Mouse (Mus musculus) olfactory bulb, adult 2 months (tissue): ENCODE data around the gene Mecp2.

Experiments
- CTCF ChIP-seq: fragments of 200-500 bp; IDR thresholded peaks from 2 replicates; pipeline ENCODE4 v1.5.1; 2012; ENCODE audit warnings: low read depth, mild to moderate bottlenecking, low read length, moderate library complexity; ENCODE audit not compliant: insufficient read depth
- POLR2A ChIP-seq: fragments of 200-500 bp; IDR thresholded peaks from 2 replicates; pipeline ENCODE4 v1.6.1; 2012; ENCODE audit warnings: mild to moderate bottlenecking, low read depth, low read length, moderate library complexity; ENCODE audit not compliant: insufficient read depth

DNA sequence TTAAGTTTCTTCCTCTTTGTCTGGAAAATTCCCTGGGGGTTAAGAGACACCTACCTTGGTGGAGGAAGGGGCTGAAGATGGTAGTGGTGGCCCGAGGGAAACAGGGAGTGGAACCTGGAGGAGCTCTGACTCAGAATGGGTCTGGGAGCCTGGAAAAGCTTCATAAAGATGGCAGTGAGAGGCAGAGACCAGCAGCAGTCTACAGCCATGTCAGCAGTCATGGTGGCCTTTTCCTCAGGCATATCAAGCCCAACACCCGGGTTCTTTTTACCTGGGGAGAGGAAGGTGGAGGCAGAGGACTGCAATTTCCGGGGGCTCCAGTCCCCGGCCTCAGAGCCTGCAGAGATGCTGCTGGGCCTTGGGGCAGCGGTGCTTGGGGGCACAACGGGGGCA is 112.4 kb downstream of the Mecp2 start:
- no peak for TF ChIP-seq CTCF
- no peak for TF ChIP-seq POLR2A
